Mouse (Mus musculus) liver, embryonic 12.5 days (tissue): ENCODE data around the gene Crebl2. TPM values are rescaled to one million over a fixed set of nuclear protein-coding genes. Genes with fewer than 3 reads are reported as not detected.

Experiments used
- ATAC-seq: fragments of 200-750 bp; cut with Nextera tagmentation; 2 replicates; pipeline ENCODE4 v1.8.0; 2017; ENCODE audit warnings: moderate number of reproducible peaks, mild to moderate bottlenecking, moderate library complexity
- H3K27ac ChIP-seq: fragments of 300-500 bp; sonication (generic); 2 replicates; pipeline ENCODE4 v1.5.1; 2016; ENCODE audit warnings: mild to moderate bottlenecking
- H3K27me3 ChIP-seq: fragments of 300-500 bp; sonication (generic); replicated peaks from 2 replicates; pipeline ENCODE4 v1.6.1; 2016; ENCODE audit warnings: mild to moderate bottlenecking, moderate library complexity
- H3K36me3 ChIP-seq: fragments of 300-500 bp; sonication (generic); 2 replicates; pipeline ENCODE4 v1.6.1; 2016; ENCODE audit warnings: mild to moderate bottlenecking, moderate library complexity
- H3K4me1 ChIP-seq: fragments of 300-500 bp; sonication (generic); 2 replicates; pipeline ENCODE4 v1.6.1; 2016
- H3K4me2 ChIP-seq: fragments of 300-500 bp; sonication (generic); 2 replicates; pipeline ENCODE4 v1.6.1; 2016; ENCODE audit warnings: mild to moderate bottlenecking, moderate library complexity
- H3K4me3 ChIP-seq: fragments of 300-500 bp; sonication (generic); 2 replicates; pipeline ENCODE4 v1.5.1; 2016; ENCODE audit warnings: mild to moderate bottlenecking, moderate library complexity
- H3K9ac ChIP-seq: fragments of 300-500 bp; sonication (generic); 2 replicates; pipeline ENCODE4 v1.6.1; 2016; ENCODE audit warnings: mild to moderate bottlenecking, moderate library complexity
- H3K9me3 ChIP-seq: fragments of 300-500 bp; sonication (generic); replicated peaks from 2 replicates; pipeline ENCODE4 v1.6.1; 2016; ENCODE audit warnings: mild to moderate bottlenecking, moderate library complexity
- WGBS: fragments of 180-500 bp; shearing (Covaris S2); methylation state at CpG from one replicate; pipeline ENCODE4 v1.1.7; 2016; ENCODE audit not compliant: insufficient replicate concordance; 5-methylcytosine and 5-hydroxymethylcytosine counted together
- polyA plus RNA-seq: library from polyadenylated mRNA; unstranded; fragments of >200 nt; fragmentation: Nextera tagmentation; extraction: Ambion mirVana; gene quantifications from 2 replicates; pipeline ENCODE4 v1.2.1, GENCODE M21; 2016

Crebl2 gene
- polyA plus RNA-seq, 1 experiment from 2014 or later: 1.2 TPM

DNA sequence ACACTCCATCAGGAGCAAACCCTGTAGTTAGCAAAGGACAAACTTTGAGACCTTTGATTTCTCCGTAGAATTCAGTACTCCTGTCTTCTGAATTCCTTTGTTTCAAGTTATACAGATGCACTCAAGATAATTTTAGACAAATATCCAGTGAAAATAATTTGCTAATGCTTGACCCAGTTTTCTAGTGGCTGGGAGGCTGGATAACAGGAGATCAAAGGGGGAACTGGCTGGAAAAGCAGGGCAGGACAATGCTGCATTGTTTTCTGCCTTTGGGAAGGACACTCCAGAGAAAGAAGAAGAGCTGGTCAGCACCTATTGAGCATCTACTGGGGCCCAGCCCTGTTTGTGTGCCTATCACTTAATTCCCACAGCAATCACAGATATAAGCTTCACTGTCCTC, 28.5 kb upstream of the Crebl2 start:
- 76% methylated on average over 1 of the region's 1 CpGs for WGBS
- Histone ChIP-seq H3K9ac (no peak overlapping the region), H3K36me3 (no peaks in the 10 kb centered on the region), H3K4me3 (no peak overlapping the region), H3K27me3 (no peaks in the 10 kb centered on the region), H3K4me2 (no peak overlapping the region), H3K4me1 (no peaks in the 10 kb centered on the region), H3K27ac (no peak overlapping the region), H3K9me3 (no peaks in the 10 kb centered on the region)
- no peak for ATAC-seq

DNA sequence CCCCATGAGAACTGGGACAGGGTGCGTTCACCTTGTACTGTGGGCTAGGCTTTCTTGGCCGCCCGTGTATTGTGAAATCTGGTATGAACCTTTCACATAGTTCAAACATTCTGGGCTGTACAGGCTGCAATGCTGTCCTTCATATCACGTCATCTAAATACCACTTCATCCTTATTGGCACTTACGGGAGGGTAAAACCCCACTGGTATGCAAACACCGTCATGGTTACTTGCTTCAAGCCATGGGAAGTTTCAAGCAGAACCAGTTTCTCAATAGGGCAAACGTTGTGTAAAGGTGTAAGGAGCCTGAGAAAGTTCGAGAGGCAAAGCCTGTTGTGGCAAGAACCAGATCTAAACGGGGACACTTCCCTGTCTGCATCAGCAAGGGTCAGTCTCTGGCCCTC, 27.3 kb upstream of the Crebl2 start:
- H3K4me2 ChIP-seq: no peak overlapping the region
- WGBS: 73% methylated on average over 9 of the region's 9 CpGs
- H3K27ac ChIP-seq: no peak overlapping the region
- no peak overlapping the region for H3K9ac ChIP-seq
- no peaks in the 10 kb centered on the region for H3K27me3 ChIP-seq
- H3K4me1 ChIP-seq: no peaks in the 10 kb centered on the region
- ATAC-seq: no peak
- no peak overlapping the region for H3K4me3 ChIP-seq
- no peaks in the 10 kb centered on the region for H3K36me3 ChIP-seq
- no peaks in the 10 kb centered on the region for H3K9me3 ChIP-seq

DNA sequence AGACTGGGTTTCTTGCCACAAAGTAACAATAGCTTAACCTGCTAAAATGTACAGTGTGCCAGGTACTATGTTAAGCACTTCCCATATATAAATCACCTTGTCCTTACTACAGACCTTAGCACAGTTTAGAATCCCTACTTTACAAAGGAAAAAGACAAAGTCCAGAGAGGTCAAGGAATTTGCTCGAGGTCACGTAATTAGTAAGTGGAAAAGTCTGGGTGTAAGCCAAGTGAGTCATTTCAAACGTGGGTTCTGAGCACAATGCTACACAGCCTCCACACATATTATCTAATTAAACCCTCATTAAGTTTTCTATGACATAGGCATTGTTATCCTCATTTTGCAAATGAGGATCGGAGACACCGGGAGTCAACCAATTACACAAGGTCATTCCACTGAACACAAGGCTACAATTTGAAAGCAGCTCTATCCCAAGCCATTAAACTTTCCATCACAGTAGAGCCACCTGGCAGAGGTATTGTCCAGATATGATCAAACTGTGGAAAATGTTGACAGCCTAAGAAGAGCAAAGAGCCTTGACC, 25.1 kb upstream of the Crebl2 start:
- Histone ChIP-seq H3K4me2 (no peak overlapping the region), H3K4me3 (no peak overlapping the region), H3K27ac (no peak overlapping the region), H3K36me3 (no peaks in the 10 kb centered on the region), H3K9me3 (no peaks in the 10 kb centered on the region), H3K27me3 (no peaks in the 10 kb centered on the region), H3K4me1 (no peaks in the 10 kb centered on the region), H3K9ac (no peak overlapping the region)
- ATAC-seq: no peak
- WGBS: 79% methylated on average over 5 of the region's 5 CpGs

DNA sequence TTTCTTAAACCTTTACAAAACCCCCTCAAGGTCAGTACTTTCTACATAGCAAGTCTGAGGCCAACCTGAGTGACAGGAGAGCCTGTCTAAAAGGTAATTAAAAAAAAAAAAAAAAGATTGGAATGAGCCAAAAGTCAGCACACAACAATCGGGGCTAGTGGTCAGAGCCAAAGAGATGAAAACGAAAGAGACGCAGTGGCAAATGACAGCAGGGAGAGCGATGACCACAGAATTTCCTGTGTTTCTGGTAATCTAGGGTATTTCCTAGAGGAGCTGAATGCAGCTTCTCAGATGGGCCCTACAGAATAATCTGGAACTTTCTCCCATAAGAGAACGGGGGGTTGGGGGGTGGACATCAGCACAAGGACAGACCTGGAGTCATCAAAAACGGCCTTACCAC, 23.8 kb upstream of the Crebl2 start:
- no peak overlapping the region for H3K27ac ChIP-seq

DNA sequence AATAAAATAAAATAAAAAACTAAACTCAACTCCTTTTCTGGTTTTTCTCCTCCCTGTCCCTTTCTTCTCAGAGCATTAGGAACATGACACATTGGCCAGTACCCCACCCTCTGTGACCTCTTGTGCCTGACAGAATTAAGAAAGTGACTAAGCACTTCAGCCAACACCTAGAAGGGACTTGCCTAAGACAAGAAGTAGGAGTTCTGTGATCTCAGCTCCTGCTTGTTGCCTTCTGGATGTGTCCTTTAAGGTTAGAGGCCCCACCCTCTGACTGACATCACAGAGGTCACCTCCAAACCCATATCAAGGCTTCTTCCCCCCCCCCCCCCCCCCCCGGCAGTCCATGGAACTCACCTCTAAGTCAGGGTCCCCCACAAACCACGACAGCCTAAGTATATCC, 22.9 kb upstream of the Crebl2 start:
- H3K36me3 ChIP-seq: no peaks in the 10 kb centered on the region
- no peak overlapping the region for H3K9ac ChIP-seq
- H3K27me3 ChIP-seq: no peaks in the 10 kb centered on the region
- no peaks in the 10 kb centered on the region for H3K9me3 ChIP-seq
- H3K4me3 ChIP-seq: no peak overlapping the region
- H3K4me1 ChIP-seq: no peaks in the 10 kb centered on the region
- ATAC-seq: no peak
- H3K27ac ChIP-seq: no peak overlapping the region
- no peak overlapping the region for H3K4me2 ChIP-seq
- WGBS: 43% methylated on average over 1 of the region's 2 CpGs

More for the DNA sequence above, 23.8 kb upstream of the Crebl2 start:
- Histone ChIP-seq H3K27me3 (no peaks in the 10 kb centered on the region), H3K4me3 (no peak overlapping the region), H3K4me2 (no peak overlapping the region), H3K9ac (no peak overlapping the region), H3K4me1 (no peaks in the 10 kb centered on the region), H3K9me3 (no peaks in the 10 kb centered on the region), H3K36me3 (no peaks in the 10 kb centered on the region)
- ATAC-seq: no peak
- WGBS: 42% methylated on average over 6 of the region's 6 CpGs

DNA sequence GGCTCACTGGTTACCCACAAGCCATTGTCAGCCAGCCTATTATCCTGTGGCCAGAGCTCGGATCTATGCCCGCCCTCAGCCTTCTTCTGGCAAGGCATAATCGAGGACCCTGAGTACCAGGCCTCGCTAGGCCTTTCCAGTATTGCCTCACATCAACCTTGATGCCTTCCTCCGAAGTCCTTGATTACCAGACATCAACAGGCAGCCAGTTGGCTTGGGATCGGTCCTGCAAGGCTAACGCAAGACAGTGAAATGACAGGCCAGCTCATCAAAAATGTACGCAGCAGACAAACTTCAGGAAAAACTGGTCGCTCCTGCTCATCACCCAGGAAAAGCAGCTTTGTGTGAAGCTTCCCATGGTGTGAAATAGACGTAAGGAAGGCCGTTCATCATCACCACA, 22.2 kb upstream of the Crebl2 start:
- Histone ChIP-seq H3K4me1 (no peaks in the 10 kb centered on the region), H3K9ac (no peak overlapping the region), H3K4me2 (no peak overlapping the region), H3K36me3 (no peaks in the 10 kb centered on the region), H3K4me3 (no peak overlapping the region), H3K9me3 (no peaks in the 10 kb centered on the region), H3K27me3 (no peaks in the 10 kb centered on the region), H3K27ac (no peak overlapping the region)
- 79% methylated on average over 11 of the region's 11 CpGs for WGBS
- ATAC-seq: no peak

DNA sequence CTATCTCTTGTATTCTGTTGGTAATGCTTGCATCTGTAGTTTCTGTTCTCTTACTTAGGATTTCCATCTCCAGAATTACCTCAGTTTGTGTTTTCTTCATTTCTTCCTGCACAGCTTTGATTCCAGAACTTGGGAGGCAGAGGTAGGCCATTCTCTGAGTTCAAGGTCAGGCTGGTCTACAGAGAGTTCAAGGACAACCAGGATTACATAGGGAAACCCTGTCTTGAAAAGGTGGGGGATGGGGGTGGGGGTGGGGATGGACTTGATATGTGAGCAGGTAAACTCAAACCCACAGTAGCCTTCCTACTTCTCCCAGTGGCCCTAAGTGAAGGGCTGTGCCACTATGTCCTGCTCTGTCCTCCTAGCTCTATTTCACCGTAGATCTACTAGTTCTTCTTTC, 16.9 kb upstream of the Crebl2 start:
- no peak overlapping the region for H3K9ac ChIP-seq
- no peak for ATAC-seq
- 57% methylated on average over 1 of the region's 1 CpGs for WGBS

DNA sequence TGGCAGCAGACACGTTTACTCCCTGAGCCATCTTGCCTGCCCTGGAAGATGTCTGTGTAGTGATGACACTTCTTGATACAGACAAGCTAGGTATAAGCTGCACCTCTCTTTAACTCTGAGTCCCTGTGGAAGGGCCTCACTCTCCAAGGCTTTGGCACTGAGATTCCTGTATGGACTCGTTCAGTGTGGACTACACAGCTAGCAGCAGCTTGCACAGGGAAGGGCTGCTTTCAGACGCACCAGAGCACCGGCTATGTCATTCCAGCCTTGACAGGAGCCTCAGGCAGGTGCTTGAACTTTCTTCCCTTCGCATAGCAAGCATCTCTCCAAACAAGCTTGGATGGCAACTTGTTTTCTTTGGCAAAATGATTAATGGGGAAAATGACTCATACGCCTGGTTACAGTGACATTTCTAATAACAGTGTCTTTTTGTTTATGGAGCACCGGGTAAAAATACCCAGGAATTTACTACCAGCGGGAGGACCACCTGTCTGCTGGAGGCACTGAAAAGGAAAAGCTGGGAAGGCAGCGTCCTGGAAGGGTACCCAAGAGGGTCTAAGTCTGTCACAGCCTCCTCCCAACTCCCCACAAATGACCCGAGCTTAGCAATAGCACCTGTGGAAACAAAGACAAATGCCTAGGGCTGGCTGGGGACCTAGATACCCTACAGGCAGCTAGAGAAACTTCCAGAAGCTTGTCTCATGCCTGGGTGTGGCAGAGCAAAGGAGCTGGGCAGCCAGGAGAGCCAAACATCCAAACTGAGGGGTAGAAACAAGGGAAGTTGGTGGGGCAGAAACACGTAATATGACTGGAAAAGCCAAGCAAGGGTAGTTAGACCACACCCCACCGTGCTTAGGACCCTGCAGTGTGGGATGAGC, 12.7 kb upstream of the Crebl2 start:
- no peak for ATAC-seq
- no peaks in the 10 kb centered on the region for H3K36me3 ChIP-seq
- no peak overlapping the region for H3K4me3 ChIP-seq
- H3K9ac ChIP-seq: no peak overlapping the region
- H3K27ac ChIP-seq: no peak overlapping the region
- no peaks in the 10 kb centered on the region for H3K4me1 ChIP-seq
- 59% methylated on average over 12 of the region's 12 CpGs for WGBS
- peaks cover 13% of the 10 kb centered on the region; the same call in 1 of the 2 replicates for H3K27me3 ChIP-seq
- no peak overlapping the region for H3K4me2 ChIP-seq
- no peaks in the 10 kb centered on the region for H3K9me3 ChIP-seq

More for the DNA sequence above, 16.9 kb upstream of the Crebl2 start:
- no peak overlapping the region for H3K27ac ChIP-seq
- H3K36me3 ChIP-seq: no peaks in the 10 kb centered on the region
- no peak overlapping the region for H3K4me3 ChIP-seq
- no peaks in the 10 kb centered on the region for H3K4me1 ChIP-seq
- H3K9me3 ChIP-seq: no peaks in the 10 kb centered on the region
- peaks cover 13% of the 10 kb centered on the region; the same call in 1 of the 2 replicates for H3K27me3 ChIP-seq
- H3K4me2 ChIP-seq: no peak overlapping the region

DNA sequence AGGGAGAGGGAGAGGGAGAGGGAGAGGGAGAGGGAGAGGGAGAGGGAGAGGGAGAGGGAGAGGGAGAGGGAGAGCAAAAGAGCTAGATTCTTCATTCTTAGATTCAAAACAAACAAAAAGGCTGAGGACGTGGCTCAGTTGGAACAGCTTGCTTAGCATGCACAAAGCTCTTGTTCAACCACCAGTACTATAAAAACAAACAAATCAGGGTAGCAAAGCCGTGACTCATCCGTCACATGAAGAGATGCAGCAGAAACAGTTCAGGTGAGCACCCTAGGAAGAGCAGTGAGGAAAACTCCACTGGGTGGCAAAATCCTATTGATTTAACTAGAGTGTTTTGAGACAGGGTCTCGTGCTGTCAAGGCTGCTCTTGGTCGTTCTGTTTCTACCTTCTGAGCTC, 10.2 kb upstream of the Crebl2 start:
- no peak for ATAC-seq
- Histone ChIP-seq H3K4me3 (no peak overlapping the region), H3K27ac (no peak overlapping the region), H3K36me3 (no peaks in the 10 kb centered on the region), H3K9ac (no peak overlapping the region), H3K9me3 (no peaks in the 10 kb centered on the region), H3K27me3 (peaks cover 10% of the 10 kb centered on the region; the same call in 1 of the 2 replicates), H3K4me2 (no peak overlapping the region), H3K4me1 (no peaks in the 10 kb centered on the region)
- 49% methylated on average over 5 of the region's 5 CpGs for WGBS

DNA sequence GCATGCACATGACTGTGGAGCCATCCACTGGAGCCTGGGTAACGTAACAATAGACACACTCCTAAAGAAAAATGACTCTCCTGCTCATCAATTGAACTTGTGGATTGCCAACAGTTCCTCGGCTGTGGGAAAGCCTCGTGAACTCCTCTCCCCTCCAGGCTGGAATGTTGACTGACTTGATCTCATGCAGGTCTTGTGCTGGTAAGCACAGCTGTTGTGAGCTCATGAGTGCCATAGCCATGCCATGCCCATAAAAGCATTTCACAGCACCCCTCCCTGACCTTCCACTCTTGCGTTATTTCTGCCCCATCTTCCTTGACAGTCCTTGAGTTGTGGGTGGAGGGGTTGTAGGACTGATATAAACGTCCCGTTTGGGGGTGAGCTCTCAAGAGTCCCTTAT, 9.5 kb upstream of the Crebl2 start:
- Histone ChIP-seq H3K36me3 (no peaks in the 10 kb centered on the region), H3K4me1 (no peaks in the 10 kb centered on the region), H3K9ac (no peak overlapping the region), H3K27ac (no peak overlapping the region), H3K27me3 (peaks cover 10% of the 10 kb centered on the region; the same call in 1 of the 2 replicates), H3K9me3 (no peaks in the 10 kb centered on the region), H3K4me2 (no peak overlapping the region), H3K4me3 (no peak overlapping the region)
- WGBS: 56% methylated on average over 6 of the region's 6 CpGs
- ATAC-seq: no peak

DNA sequence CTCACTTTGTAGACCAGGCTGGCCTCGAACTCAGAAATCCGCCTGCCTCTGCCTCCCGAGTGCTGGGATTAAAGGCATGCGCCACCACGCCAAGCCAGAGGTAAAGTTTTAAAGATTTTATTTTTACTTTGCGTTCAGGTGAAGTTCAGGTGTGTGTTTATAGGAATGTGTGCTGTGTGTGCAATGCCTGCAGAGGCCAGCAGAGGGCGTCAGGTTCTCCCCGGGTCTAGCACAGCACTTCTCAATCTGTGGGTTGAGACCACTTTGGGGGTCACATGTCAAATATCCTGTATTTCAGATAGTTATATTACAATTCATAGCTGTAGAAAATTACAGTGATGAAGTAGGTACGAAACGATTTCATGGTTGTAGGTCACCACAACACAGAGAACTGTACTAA, 7.1 kb upstream of the Crebl2 start:
- Histone ChIP-seq H3K27ac (no peak overlapping the region), H3K4me2 (no peak overlapping the region), H3K36me3 (no peaks in the 10 kb centered on the region), H3K4me1 (no peaks in the 10 kb centered on the region), H3K4me3 (no peak overlapping the region), H3K27me3 (no peaks in the 10 kb centered on the region), H3K9me3 (no peaks in the 10 kb centered on the region), H3K9ac (no peak overlapping the region)
- WGBS: 52% methylated on average over 10 of the region's 10 CpGs
- ATAC-seq: no peak

DNA sequence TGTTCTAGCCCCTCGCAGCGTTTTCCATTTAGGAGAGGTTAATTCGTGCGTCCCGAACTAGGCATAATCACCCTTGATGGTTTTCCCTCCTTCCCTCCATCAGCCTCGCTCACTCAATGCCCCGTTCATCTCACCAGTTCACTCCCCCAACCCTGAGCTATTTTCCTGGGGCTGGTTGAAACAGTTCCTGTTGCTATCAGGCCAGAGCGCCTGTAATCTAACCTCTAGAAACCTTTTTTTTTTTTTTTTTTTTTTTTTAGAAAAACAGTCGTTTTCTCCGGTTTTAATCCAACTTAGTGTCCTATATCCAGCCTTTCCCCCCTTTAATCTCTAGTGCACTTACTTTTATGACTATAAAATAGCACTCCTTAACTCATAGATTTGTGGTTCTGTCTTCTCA, 822 bp downstream of the Crebl2 start:
- Histone ChIP-seq H3K4me3 (peak overlapping the region; percentile 82), H3K4me2 (peak overlapping the region; percentile 85), H3K36me3 (no peaks in the 10 kb centered on the region), H3K27ac (peak overlapping the region; percentile 94), H3K27me3 (no peaks in the 10 kb centered on the region), H3K4me1 (peaks cover 57% of the 10 kb centered on the region), H3K9ac (peak overlapping the region; percentile 85), H3K9me3 (no peaks in the 10 kb centered on the region)
- WGBS: 2% methylated on average over 10 of the region's 10 CpGs
- no peak for ATAC-seq
